Mouse (Mus musculus): ENCODE data around the gene Egfl6.

GRCm38 (mm10) chrX:166478631-166479364 lies 106.7 kb downstream of the Egfl6 start:
- TF ChIP-seq CTCF (IDR thresholded peaks at IDR 0.05) (no peak), EP300 (IDR thresholded peaks at IDR 0.05) (no peak)
